Mouse (Mus musculus) neural tube, embryonic 14.5 days (tissue): ENCODE results near the gene Fam25c. TPM values are rescaled to one million over a fixed set of nuclear protein-coding genes. Genes with fewer than 3 reads are reported as not detected.

Source experiments
- ATAC-seq: fragments of 200-750 bp; cut with Nextera tagmentation; 2 replicates; pipeline ENCODE4 v1.8.0; 2017; ENCODE audit warnings: low read depth, mild to moderate bottlenecking, moderate TSS enrichment, moderate library complexity
- H3K27ac ChIP-seq: fragments of 300-500 bp; sonication (generic); 2 replicates; pipeline ENCODE4 v1.5.1; 2014; ENCODE audit warnings: low read depth, mild to moderate bottlenecking, control low read depth, low read length, moderate library complexity, mixed read lengths
- H3K27me3 ChIP-seq: fragments of 300-500 bp; sonication (generic); 2 replicates; pipeline ENCODE4 v1.6.1; 2014; ENCODE audit warnings: low read length; ENCODE audit not compliant: control insufficient read depth, insufficient read depth
- H3K36me3 ChIP-seq: fragments of 300-500 bp; sonication (generic); 2 replicates; pipeline ENCODE4 v1.6.1; 2014; ENCODE audit warnings: low read length, mixed read lengths; ENCODE audit not compliant: control insufficient read depth, insufficient read depth
- H3K4me1 ChIP-seq: fragments of 300-500 bp; sonication (generic); 2 replicates; pipeline ENCODE4 v1.6.1; 2014; ENCODE audit warnings: low read length; ENCODE audit not compliant: control insufficient read depth, insufficient read depth
- H3K4me2 ChIP-seq: fragments of 300-500 bp; sonication (generic); 2 replicates; pipeline ENCODE4 v1.6.1; 2014; ENCODE audit warnings: mild to moderate bottlenecking, low read depth, low read length, control low read depth
- H3K4me3 ChIP-seq: fragments of 300-500 bp; sonication (generic); 2 replicates; pipeline ENCODE4 v1.5.1; 2014; ENCODE audit warnings: low read depth, low read length, control low read depth, mixed read lengths
- H3K9ac ChIP-seq: fragments of 300-500 bp; sonication (generic); replicated peaks from 2 replicates; pipeline ENCODE4 v1.6.1; 2014; ENCODE audit warnings: low read depth, mild to moderate bottlenecking, control low read depth, low read length, mixed read lengths
- H3K9me3 ChIP-seq: fragments of 300-500 bp; sonication (generic); 2 replicates; pipeline ENCODE4 v1.6.1; 2016; ENCODE audit warnings: low read length; ENCODE audit not compliant: control insufficient read depth
- WGBS: fragments of 180-500 bp; shearing (Covaris S2); extraction: QIAGEN DNeasy Blood & Tissue Kit; methylation state at CpG from one replicate; pipeline ENCODE4 v1.1.7; 2014; 5-methylcytosine and 5-hydroxymethylcytosine counted together
- polyA plus RNA-seq: library from polyadenylated mRNA; unstranded; fragments of >200 nt; fragmentation: Nextera tagmentation; extraction: Ambion mirVana; gene quantifications from 2 replicates; pipeline ENCODE4 v1.2.1, GENCODE M21; 2014

Fam25c gene
- polyA plus RNA-seq, 1 experiment from 2014 or later, result not detected

DNA sequence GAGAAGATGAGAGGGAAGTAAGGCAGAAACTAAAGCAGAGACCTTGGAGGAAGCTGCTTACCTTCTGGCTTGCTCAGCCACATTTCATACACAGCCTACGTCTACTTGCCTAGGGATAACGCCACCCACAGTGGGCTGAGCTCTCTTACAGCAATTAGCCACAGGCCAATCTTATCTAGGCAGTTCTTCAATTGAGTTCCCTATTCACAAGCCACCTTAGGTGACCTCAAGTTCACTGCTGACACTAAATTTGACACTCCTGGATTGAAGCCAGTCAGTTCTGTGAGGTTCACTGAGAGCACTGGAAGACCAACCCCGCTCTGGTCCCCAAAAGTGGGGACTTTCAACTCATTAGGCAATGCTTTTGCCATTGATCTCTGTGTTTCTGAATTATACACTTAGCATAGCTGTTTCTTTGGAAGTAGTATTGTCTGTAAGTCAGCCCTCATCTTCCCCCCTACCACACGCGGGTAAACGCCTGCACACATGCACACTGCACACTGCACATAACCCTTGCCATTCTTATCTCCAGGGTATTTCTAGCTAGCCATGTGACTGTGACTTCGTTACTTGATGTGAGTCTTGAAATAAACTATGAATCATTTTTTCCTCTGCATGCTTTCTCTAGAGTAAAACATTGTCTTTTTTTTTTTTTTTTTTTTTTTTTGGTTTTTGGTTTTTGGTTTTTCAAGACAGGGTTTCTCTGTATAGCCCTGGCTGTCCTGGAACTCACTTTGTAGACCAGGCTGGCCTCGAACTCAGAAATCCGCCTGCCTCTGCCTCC lies 27.9 kb upstream of the Fam25c start:
- no peaks in the 10 kb centered on the region for H3K9me3 ChIP-seq
- H3K9ac ChIP-seq, result no peak overlapping the region
- ATAC-seq, result no peak
- H3K36me3 ChIP-seq, result no peaks in the 10 kb centered on the region
- 95% methylated on average over 9 of the region's 9 CpGs for WGBS
- H3K4me3 ChIP-seq, result no peak overlapping the region
- no peak overlapping the region for H3K4me2 ChIP-seq
- H3K27me3 ChIP-seq, result no peaks in the 10 kb centered on the region
- H3K4me1 ChIP-seq, result no peaks in the 10 kb centered on the region
- no peak overlapping the region for H3K27ac ChIP-seq

DNA sequence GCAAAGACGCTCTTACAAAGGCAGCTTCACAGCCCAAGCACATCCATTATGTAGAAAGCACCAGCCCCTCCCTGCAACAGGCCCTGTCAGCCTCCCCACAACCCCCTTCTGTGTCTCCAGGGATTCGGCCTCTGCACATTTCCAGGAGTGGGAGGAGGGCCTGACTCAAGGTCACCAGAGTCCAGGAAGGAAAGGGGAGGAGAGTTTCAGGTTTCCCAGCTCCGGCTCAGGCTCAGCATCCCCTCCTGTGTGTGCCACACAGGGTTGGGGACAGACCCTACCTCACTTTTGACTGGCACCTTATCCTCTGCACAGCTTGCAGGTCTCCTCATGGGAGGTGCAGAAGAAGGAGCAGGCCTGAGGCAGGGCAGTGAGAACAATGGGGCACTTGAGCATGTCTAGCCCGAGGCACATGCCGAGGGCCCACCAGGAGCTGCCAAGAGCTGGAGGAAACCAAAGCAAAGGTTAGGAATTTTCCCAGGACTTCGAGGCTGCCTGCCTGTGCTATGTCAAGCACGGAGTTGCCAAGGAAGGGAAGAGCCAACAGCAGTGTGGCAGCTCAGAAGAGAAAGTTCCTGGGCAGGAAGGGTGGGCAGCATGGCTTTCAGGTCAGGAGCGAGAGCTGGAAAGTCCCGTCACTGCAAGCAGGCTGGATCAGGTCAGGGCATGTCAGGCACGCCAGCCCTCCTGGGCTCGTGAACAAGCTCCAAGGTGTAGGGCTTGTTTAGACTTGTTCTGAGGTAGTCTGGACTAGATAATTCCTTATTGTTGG lies 23.5 kb upstream of the Fam25c start:
- Histone ChIP-seq H3K9ac (no peak overlapping the region), H3K27me3 (no peaks in the 10 kb centered on the region)

DNA sequence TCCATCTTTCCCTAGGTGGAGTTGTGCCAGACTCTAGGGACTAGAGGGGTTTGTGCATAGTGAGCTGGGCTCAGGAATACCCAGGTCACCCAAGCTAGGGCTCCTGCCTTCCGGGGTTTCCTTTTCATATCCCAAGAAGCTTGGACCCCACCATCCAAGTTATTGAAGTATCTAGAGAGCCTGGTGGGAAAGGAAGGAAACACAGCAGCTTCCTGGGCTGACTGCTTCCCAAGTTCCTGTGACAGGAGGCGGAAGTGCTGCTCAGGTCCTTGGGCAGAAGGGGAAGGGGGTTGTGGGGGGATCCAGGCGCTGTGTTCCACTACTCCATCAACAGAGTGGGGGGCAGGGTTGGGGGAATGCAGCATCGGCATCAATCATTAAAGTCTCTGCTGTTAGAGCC lies 21.9 kb upstream of the Fam25c start:
- Histone ChIP-seq H3K36me3 (no peaks in the 10 kb centered on the region), H3K9me3 (no peaks in the 10 kb centered on the region), H3K4me2 (no peak overlapping the region), H3K4me3 (no peak overlapping the region), H3K27me3 (no peaks in the 10 kb centered on the region), H3K9ac (no peak overlapping the region), H3K4me1 (peaks cover 4% of the 10 kb centered on the region), H3K27ac (no peak overlapping the region)
- 79% methylated on average over 4 of the region's 4 CpGs for WGBS
- ATAC-seq, result no peak

More for the DNA sequence above, 23.5 kb upstream of the Fam25c start:
- no peaks in the 10 kb centered on the region for H3K9me3 ChIP-seq
- H3K27ac ChIP-seq, result no peak overlapping the region
- peaks cover 4% of the 10 kb centered on the region for H3K4me1 ChIP-seq
- H3K36me3 ChIP-seq, result no peaks in the 10 kb centered on the region
- no peak overlapping the region for H3K4me3 ChIP-seq
- peak; percentile 32; the same call in 1 of the 2 replicates for ATAC-seq
- WGBS, result 50% methylated on average over 11 of the region's 11 CpGs
- no peak overlapping the region for H3K4me2 ChIP-seq

DNA sequence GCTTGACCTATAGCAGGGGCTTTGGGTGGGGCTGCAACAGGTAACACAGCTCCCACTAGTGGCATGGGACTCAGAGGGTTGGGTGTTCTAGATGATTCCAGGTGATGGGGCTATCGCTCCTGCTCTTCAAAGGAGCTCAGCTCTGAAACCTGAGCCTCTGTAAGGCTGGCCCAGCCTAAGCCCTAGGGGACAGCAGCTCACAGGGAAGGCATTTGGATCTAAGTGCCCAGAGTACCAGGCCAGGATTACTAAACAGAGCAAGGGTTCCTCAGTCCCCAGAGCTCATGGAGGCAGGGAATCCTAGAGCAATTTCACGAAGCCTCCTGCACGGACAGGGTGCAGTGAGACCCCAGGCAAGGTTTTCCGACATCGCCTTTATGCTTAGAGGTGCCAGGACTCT lies 20.7 kb upstream of the Fam25c start:
- Histone ChIP-seq H3K9ac (no peak overlapping the region), H3K4me1 (peaks cover 4% of the 10 kb centered on the region), H3K9me3 (no peaks in the 10 kb centered on the region), H3K4me2 (no peak overlapping the region), H3K4me3 (no peak overlapping the region), H3K27me3 (no peaks in the 10 kb centered on the region), H3K36me3 (no peaks in the 10 kb centered on the region), H3K27ac (no peak overlapping the region)
- 84% methylated on average over 5 of the region's 5 CpGs for WGBS
- ATAC-seq, result no peak

DNA sequence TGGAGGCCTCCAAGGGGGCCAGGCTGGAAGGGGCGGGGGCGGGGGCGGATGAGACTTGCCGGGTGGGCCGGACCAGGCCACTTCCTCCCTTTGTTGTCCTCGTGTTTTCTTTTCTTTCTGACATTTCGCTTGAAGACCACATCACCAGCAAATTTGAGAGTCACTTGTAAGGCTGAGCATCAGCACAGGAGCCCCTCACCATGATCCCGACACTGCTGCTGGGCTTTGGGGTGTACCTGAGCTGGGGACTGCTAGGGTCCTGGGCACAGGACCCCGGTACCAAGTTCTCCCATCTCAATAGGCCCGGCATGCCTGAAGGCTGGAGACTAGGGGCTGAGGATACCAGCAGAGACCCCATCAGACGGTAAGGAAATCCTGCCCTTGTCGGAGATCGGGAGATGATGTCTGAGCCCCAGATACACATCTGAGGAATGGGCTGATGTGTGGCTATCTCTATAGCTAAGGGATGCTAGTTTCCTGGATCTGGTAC lies 20.2 kb upstream of the Fam25c start, which contains the start of gene Mmrn2:
Gene Mmrn2 (plus strand): TSS at position 51 of the 490 bp plus-strand sequence.
- ATAC-seq, result no peak
- H3K27me3 ChIP-seq, result no peaks in the 10 kb centered on the region
- H3K4me1 ChIP-seq, result peaks cover 4% of the 10 kb centered on the region
- H3K36me3 ChIP-seq, result no peaks in the 10 kb centered on the region
- H3K4me3 ChIP-seq, result peak within 1 kb of the TSS; percentile 11; the same call in 1 of the 2 replicates
- no peaks in the 10 kb centered on the region for H3K9me3 ChIP-seq
- H3K27ac ChIP-seq, result no peak within 1 kb of the TSS; the same call in 1 of the 2 replicates
- H3K4me2 ChIP-seq, result peak within 1 kb of the TSS; percentile 9; the same call in 1 of the 2 replicates
- H3K9ac ChIP-seq, result no peak within 1 kb of the TSS
- WGBS, result 82% methylated on average over 13 of the region's 13 CpGs

DNA sequence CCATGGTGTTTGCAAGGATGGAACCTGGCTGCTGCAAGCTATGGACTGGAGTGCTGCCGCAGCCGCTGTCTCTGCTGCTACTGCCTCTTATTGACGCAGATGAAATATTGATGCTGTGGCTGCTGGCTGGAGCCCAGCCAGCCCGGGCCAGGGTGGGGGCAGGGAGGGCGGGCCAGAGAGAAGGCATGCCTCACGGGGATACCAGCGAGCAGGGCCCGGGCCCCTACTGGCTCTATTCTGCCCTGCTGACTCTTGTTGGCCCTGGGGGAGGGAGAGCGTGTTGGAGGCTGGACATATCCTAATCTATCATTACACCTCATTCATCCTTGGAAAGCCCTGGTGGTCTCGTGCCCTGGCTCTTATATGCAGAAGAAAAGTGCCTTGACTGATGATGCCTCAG lies 19.3 kb upstream of the Fam25c start, which contains the start of gene Sncg:
Gene Sncg (minus strand): TSS at position 213 of the 400 bp plus-strand sequence.
- no peaks in the 10 kb centered on the region for H3K36me3 ChIP-seq
- peak; percentile 38; the same call in 1 of the 2 replicates for ATAC-seq
- WGBS, result 33% methylated on average over 10 of the region's 10 CpGs
- no peak within 1 kb of the TSS; the same call in 1 of the 2 replicates for H3K27ac ChIP-seq
- H3K4me2 ChIP-seq, result peak within 1 kb of the TSS; percentile 9; the same call in 1 of the 2 replicates
- peaks cover 4% of the 10 kb centered on the region for H3K4me1 ChIP-seq
- H3K9me3 ChIP-seq, result no peaks in the 10 kb centered on the region
- peak within 1 kb of the TSS; percentile 11 for H3K4me3 ChIP-seq
- no peaks in the 10 kb centered on the region for H3K27me3 ChIP-seq
- H3K9ac ChIP-seq, result peak within 1 kb of the TSS; percentile 8; the same call in 1 of the 2 replicates

DNA sequence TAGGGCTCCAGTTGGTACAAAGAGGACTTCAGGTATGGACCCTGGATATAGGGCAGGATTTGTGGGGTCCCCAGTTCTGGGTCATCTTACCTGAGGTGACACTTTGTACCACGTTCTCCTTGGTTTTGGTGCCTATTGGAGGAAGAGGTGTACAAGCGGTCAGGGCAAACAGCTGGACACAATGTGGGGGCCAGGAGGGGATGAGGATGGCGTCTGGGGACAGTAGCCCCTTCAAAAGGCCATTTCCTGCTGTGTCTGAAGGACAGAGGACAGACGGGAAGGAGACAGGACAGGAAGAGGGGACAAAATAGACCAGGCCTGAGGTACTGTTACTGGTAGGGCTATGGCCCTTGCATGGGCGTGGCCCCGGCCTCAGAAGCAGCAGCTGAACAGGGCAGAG lies 18.3 kb upstream of the Fam25c start:
- H3K4me3 ChIP-seq, result peak overlapping the region; percentile 11
- WGBS, result 82% methylated on average over 6 of the region's 6 CpGs
- no peaks in the 10 kb centered on the region for H3K36me3 ChIP-seq
- peaks cover 4% of the 10 kb centered on the region for H3K4me1 ChIP-seq
- no peak for ATAC-seq
- no peak overlapping the region for H3K27ac ChIP-seq
- H3K9ac ChIP-seq, result peak overlapping the region; percentile 8; the same call in 1 of the 2 replicates
- peak overlapping the region; percentile 9; the same call in 1 of the 2 replicates for H3K4me2 ChIP-seq
- no peaks in the 10 kb centered on the region for H3K9me3 ChIP-seq
- H3K27me3 ChIP-seq, result no peaks in the 10 kb centered on the region

DNA sequence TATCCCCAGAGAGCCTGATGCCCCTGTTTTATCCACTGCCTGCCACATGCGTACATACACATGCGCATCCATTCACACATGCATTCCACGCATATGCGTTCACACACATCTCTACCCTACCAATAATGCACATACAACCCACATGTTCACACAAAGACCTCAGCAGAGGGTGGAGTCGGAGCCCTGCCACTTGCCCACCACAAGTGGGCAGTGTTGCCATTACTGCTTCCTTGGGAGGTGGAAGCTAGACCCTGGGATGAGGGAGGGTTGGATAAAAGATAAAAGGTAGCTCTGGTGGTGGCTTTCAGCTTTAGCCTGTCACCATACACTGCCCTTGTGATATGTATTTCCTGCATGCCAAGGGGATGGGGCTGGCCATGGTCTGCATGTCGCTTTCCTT lies 17.4 kb upstream of the Fam25c start:
- Histone ChIP-seq H3K27me3 (no peaks in the 10 kb centered on the region), H3K9ac (no peak overlapping the region), H3K4me1 (peaks cover 4% of the 10 kb centered on the region), H3K27ac (no peak overlapping the region), H3K36me3 (no peaks in the 10 kb centered on the region), H3K9me3 (no peaks in the 10 kb centered on the region), H3K4me3 (no peak overlapping the region), H3K4me2 (peak overlapping the region; percentile 9; the same call in 1 of the 2 replicates)
- WGBS, result 82% methylated on average over 6 of the region's 6 CpGs
- 0 out of 2 replicates have a peak, but pooled peaks have one; percentile 33 for ATAC-seq
